Mouse (Mus musculus): Measurements from ENCODE around the gene Aig1. TPM values are rescaled to one million over a fixed set of nuclear protein-coding genes. Genes with fewer than 3 reads are reported as not detected.

Aig1 gene
- polyA plus RNA-seq, 1 experiment from 2014 or later = 53.5 TPM

- no peak for ATAC-seq
- Histone ChIP-seq H3K4me3 (replicated peaks) (no peak overlapping the region), H3K36me3 (no peaks in the 10 kb centered on the region), H3K9ac (replicated peaks) (no peak overlapping the region), H3K9me3 (no peaks in the 10 kb centered on the region), H3K27ac (no peak overlapping the region), H3K4me2 (replicated peaks) (no peak overlapping the region), H3K4me1 (replicated peaks) (0 out of 2 replicates have a peak, but pooled peaks cover 5% of the 10 kb centered on the region), H3K27me3 (no peaks in the 10 kb centered on the region)
- WGBS = 94% methylated on average over 8 of the region's 8 CpGs
Measured at GRCm38 (mm10) chr10:13687182-13687810, 181.5 kb downstream of the Aig1 start.

- Histone ChIP-seq H3K4me1 (replicated peaks) (0 out of 2 replicates have a peak, but pooled peaks cover 5% of the 10 kb centered on the region), H3K27me3 (no peaks in the 10 kb centered on the region), H3K4me2 (replicated peaks) (no peak overlapping the region), H3K36me3 (no peaks in the 10 kb centered on the region), H3K9ac (replicated peaks) (no peak overlapping the region), H3K9me3 (no peaks in the 10 kb centered on the region), H3K27ac (no peak overlapping the region), H3K4me3 (replicated peaks) (no peak overlapping the region)
- WGBS = 79% methylated on average over 5 of the region's 5 CpGs
- ATAC-seq = no peak
Measured at GRCm38 (mm10) chr10:13686127-13686526, 182.7 kb downstream of the Aig1 start.

- Histone ChIP-seq H3K4me2 (replicated peaks) (no peak overlapping the region), H3K9ac (replicated peaks) (no peak overlapping the region), H3K27me3 (no peaks in the 10 kb centered on the region), H3K27ac (no peak overlapping the region), H3K4me1 (replicated peaks) (0 out of 2 replicates have a peak, but pooled peaks cover 5% of the 10 kb centered on the region), H3K4me3 (replicated peaks) (no peak overlapping the region), H3K36me3 (no peaks in the 10 kb centered on the region), H3K9me3 (no peaks in the 10 kb centered on the region)
- ATAC-seq = no peak
- whole genome bisulfite sequencing = 81% methylated on average over 8 of the region's 8 CpGs
Measured at GRCm38 (mm10) chr10:13685366-13685765, 183.4 kb downstream of the Aig1 start.

- Histone ChIP-seq H3K4me1 (replicated peaks) (0 out of 2 replicates have a peak, but pooled peaks cover 5% of the 10 kb centered on the region), H3K27me3 (no peaks in the 10 kb centered on the region), H3K4me2 (replicated peaks) (no peak overlapping the region), H3K36me3 (no peaks in the 10 kb centered on the region), H3K4me3 (replicated peaks) (no peak overlapping the region), H3K27ac (no peak overlapping the region), H3K9ac (replicated peaks) (no peak overlapping the region), H3K9me3 (no peaks in the 10 kb centered on the region)
- ATAC-seq = no peak
Measured at GRCm38 (mm10) chr10:13684452-13684851, 184.3 kb downstream of the Aig1 start.

- WGBS = 56% methylated on average over 3 of the region's 3 CpGs
- no peaks in the 10 kb centered on the region for H3K9me3 ChIP-seq
Measured at GRCm38 (mm10) chr10:13682565-13682964, 186.2 kb downstream of the Aig1 start.

GRCm38 (mm10) chr10:13677440-13677839 lies 191.3 kb downstream of the Aig1 start:
- Histone ChIP-seq H3K36me3 (no peaks in the 10 kb centered on the region), H3K27me3 (no peaks in the 10 kb centered on the region), H3K27ac (no peak overlapping the region), H3K9ac (replicated peaks) (no peak overlapping the region), H3K4me3 (replicated peaks) (no peak overlapping the region), H3K4me2 (replicated peaks) (no peak overlapping the region), H3K9me3 (no peaks in the 10 kb centered on the region), H3K4me1 (replicated peaks) (peaks cover 9% of the 10 kb centered on the region; the same call in 1 of the 2 replicates)
- WGBS = 88% methylated on average over 2 of the region's 2 CpGs
- ATAC-seq = no peak

More at GRCm38 (mm10) chr10:13682565-13682964, 186.2 kb downstream of the Aig1 start:
- peak; percentile 63; the same call in 1 of the 2 replicates for ATAC-seq
- H3K4me2 ChIP-seq (replicated peaks) = no peak overlapping the region
- H3K9ac ChIP-seq (replicated peaks) = no peak overlapping the region
- H3K36me3 ChIP-seq = no peaks in the 10 kb centered on the region
- H3K27ac ChIP-seq = no peak overlapping the region
- H3K4me3 ChIP-seq (replicated peaks) = no peak overlapping the region
- H3K27me3 ChIP-seq = no peaks in the 10 kb centered on the region
- 0 out of 2 replicates have a peak, but pooled peaks cover 5% of the 10 kb centered on the region for H3K4me1 ChIP-seq (replicated peaks)

- Histone ChIP-seq H3K4me1 (replicated peaks) (peaks cover 9% of the 10 kb centered on the region; the same call in 1 of the 2 replicates), H3K27ac (no peak overlapping the region), H3K4me2 (replicated peaks) (no peak overlapping the region), H3K27me3 (no peaks in the 10 kb centered on the region), H3K9ac (replicated peaks) (no peak overlapping the region), H3K36me3 (no peaks in the 10 kb centered on the region), H3K4me3 (replicated peaks) (no peak overlapping the region), H3K9me3 (no peaks in the 10 kb centered on the region)
- ATAC-seq = 0 out of 2 replicates have a peak, but pooled peaks have one; percentile 27
- 65% methylated on average over 3 of the region's 3 CpGs for WGBS
Measured at GRCm38 (mm10) chr10:13675033-13675379, 193.8 kb downstream of the Aig1 start.

GRCm38 (mm10) chr10:13674304-13675032 lies 194.3 kb downstream of the Aig1 start:
- H3K9me3 ChIP-seq = no peaks in the 10 kb centered on the region
- H3K36me3 ChIP-seq = no peaks in the 10 kb centered on the region
- no peaks in the 10 kb centered on the region for H3K27me3 ChIP-seq
- H3K4me1 ChIP-seq (replicated peaks) = peaks cover 9% of the 10 kb centered on the region; the same call in 1 of the 2 replicates
- 62% methylated on average over 7 of the region's 7 CpGs for WGBS
- H3K4me2 ChIP-seq (replicated peaks) = no peak overlapping the region
- H3K9ac ChIP-seq (replicated peaks) = no peak overlapping the region
- H3K27ac ChIP-seq = 0 out of 2 replicates have a peak overlapping the region, but pooled peaks have one; percentile 8
- no peak for ATAC-seq
- no peak overlapping the region for H3K4me3 ChIP-seq (replicated peaks)

- Histone ChIP-seq H3K9me3 (no peaks in the 10 kb centered on the region), H3K27me3 (no peaks in the 10 kb centered on the region), H3K4me2 (replicated peaks) (no peak overlapping the region), H3K4me1 (replicated peaks) (no peaks in the 10 kb centered on the region), H3K36me3 (no peaks in the 10 kb centered on the region), H3K4me3 (replicated peaks) (no peak overlapping the region), H3K9ac (replicated peaks) (no peak overlapping the region), H3K27ac (no peak overlapping the region)
- no peak for ATAC-seq
- 84% methylated on average over 10 of the region's 10 CpGs for WGBS
Measured at GRCm38 (mm10) chr10:13667166-13667696, 201.5 kb downstream of the Aig1 start.

- no peak overlapping the region for H3K27ac ChIP-seq
- no peak overlapping the region for H3K9ac ChIP-seq (replicated peaks)
- H3K9me3 ChIP-seq = no peaks in the 10 kb centered on the region
- H3K4me2 ChIP-seq (replicated peaks) = no peak overlapping the region
- ATAC-seq = no peak
- H3K4me1 ChIP-seq (replicated peaks) = no peaks in the 10 kb centered on the region
- H3K27me3 ChIP-seq = no peaks in the 10 kb centered on the region
- H3K4me3 ChIP-seq (replicated peaks) = no peak overlapping the region
- no peaks in the 10 kb centered on the region for H3K36me3 ChIP-seq
Measured at GRCm38 (mm10) chr10:13663476-13663875, 205.3 kb downstream of the Aig1 start.

GRCm38 (mm10) chr10:13659778-13660177 lies 209.0 kb downstream of the Aig1 start:
- Histone ChIP-seq H3K9me3 (no peaks in the 10 kb centered on the region), H3K27ac (no peak overlapping the region), H3K4me1 (replicated peaks) (no peaks in the 10 kb centered on the region), H3K36me3 (no peaks in the 10 kb centered on the region), H3K4me3 (replicated peaks) (no peak overlapping the region), H3K9ac (replicated peaks) (no peak overlapping the region), H3K4me2 (replicated peaks) (no peak overlapping the region), H3K27me3 (no peaks in the 10 kb centered on the region)
- WGBS = 13% methylated on average over 2 of the region's 2 CpGs
- no peak for ATAC-seq

GRCm38 (mm10) chr10:13653739-13654462 lies 214.9 kb downstream of the Aig1 start:
- Histone ChIP-seq H3K4me2 (replicated peaks) (no peak overlapping the region), H3K4me3 (replicated peaks) (no peak overlapping the region), H3K4me1 (replicated peaks) (no peaks in the 10 kb centered on the region), H3K36me3 (no peaks in the 10 kb centered on the region), H3K27me3 (no peaks in the 10 kb centered on the region), H3K27ac (no peak overlapping the region), H3K9ac (replicated peaks) (no peak overlapping the region), H3K9me3 (no peaks in the 10 kb centered on the region)
- ATAC-seq = no peak
- 84% methylated on average over 10 of the region's 10 CpGs for WGBS
